Mouse (Mus musculus): ENCODE measurements around the gene Glb1. TPM values are rescaled to one million over a fixed set of nuclear protein-coding genes. Genes with fewer than 3 reads are reported as not detected.

The Glb1 gene
- total and polyA plus RNA-seq, 3 experiments: 12.2 to 20.8 (median 14.8) TPM

GRCm38 (mm10) chr9:114384691-114385090, 16.2 kb upstream of the Glb1 start:
- H3K4me1 ChIP-seq (ENCODE audit: control insufficient read depth, insufficient read depth, low read length): peaks cover 3% of the 10 kb centered on the region; the same call in 1 of the 2 replicates
- H3K4me3 ChIP-seq: no peak overlapping the region
- TF ChIP-seq CTCF (IDR thresholded peaks at IDR 0.05) (no peak), POLR2A (IDR thresholded peaks at IDR 0.05; ENCODE audit: insufficient read depth, low read depth, low read length) (no peak), EP300 (IDR thresholded peaks at IDR 0.05; ENCODE audit: insufficient read depth, low read depth, low read length) (no peak)
- no peak overlapping the region for H3K27ac ChIP-seq
- no peak for DNase-seq
- no peaks in the 10 kb centered on the region for H3K36me3 ChIP-seq (ENCODE audit: control insufficient read depth, insufficient read depth, low read length)
- 91% methylated on average over 24 of the region's 24 CpGs for WGBS
- intact Hi-C loops (cut with DNase I): loop anchor here (10.0 kb wide), 1 partner anchor 400 kb away; no protein-coding TSS in a partner anchor
- H3K79me2 ChIP-seq (replicated peaks; ENCODE audit: control insufficient read depth, insufficient read depth, low read length): no peaks in the 10 kb centered on the region
- no peak overlapping the region for H3K9ac ChIP-seq (ENCODE audit: low read depth, low read length)
- no peaks in the 10 kb centered on the region for H3K27me3 ChIP-seq (ENCODE audit: control insufficient read depth, insufficient read depth, low read length)

GRCm38 (mm10) chr9:114385160-114385559, 15.7 kb upstream of the Glb1 start:
- peaks cover 3% of the 10 kb centered on the region; the same call in 1 of the 2 replicates for H3K4me1 ChIP-seq (ENCODE audit: control insufficient read depth, insufficient read depth, low read length)
- no peaks in the 10 kb centered on the region for H3K36me3 ChIP-seq (ENCODE audit: control insufficient read depth, insufficient read depth, low read length)
- no peak for DNase-seq
- WGBS: 94% methylated on average over 10 of the region's 10 CpGs
- H3K27me3 ChIP-seq (ENCODE audit: control insufficient read depth, insufficient read depth, low read length): no peaks in the 10 kb centered on the region
- H3K79me2 ChIP-seq (replicated peaks; ENCODE audit: control insufficient read depth, insufficient read depth, low read length): no peaks in the 10 kb centered on the region
- no peak overlapping the region for H3K27ac ChIP-seq
- TF ChIP-seq CTCF (IDR thresholded peaks at IDR 0.05) (no peak), EP300 (IDR thresholded peaks at IDR 0.05; ENCODE audit: insufficient read depth, low read depth, low read length) (no peak), POLR2A (IDR thresholded peaks at IDR 0.05; ENCODE audit: insufficient read depth, low read depth, low read length) (no peak)
- no peak overlapping the region for H3K4me3 ChIP-seq
- intact Hi-C loops (cut with DNase I): loop anchor here (10.0 kb wide), 1 partner anchor 400 kb away; no protein-coding TSS in a partner anchor
- H3K9ac ChIP-seq (ENCODE audit: low read depth, low read length): no peak overlapping the region

- H3K36me3 ChIP-seq (ENCODE audit: control insufficient read depth, insufficient read depth, low read length): no peaks in the 10 kb centered on the region
- no peaks in the 10 kb centered on the region for H3K27me3 ChIP-seq (ENCODE audit: control insufficient read depth, insufficient read depth, low read length)
- H3K4me3 ChIP-seq: no peak overlapping the region
- DNase-seq: no peak
- peaks cover 3% of the 10 kb centered on the region; the same call in 1 of the 2 replicates for H3K4me1 ChIP-seq (ENCODE audit: control insufficient read depth, insufficient read depth, low read length)
- H3K27ac ChIP-seq: no peak overlapping the region
- intact Hi-C loops (cut with DNase I): loop anchor here (10.0 kb wide), 1 partner anchor 402 kb away; no protein-coding TSS in a partner anchor
- no peaks in the 10 kb centered on the region for H3K79me2 ChIP-seq (replicated peaks; ENCODE audit: control insufficient read depth, insufficient read depth, low read length)
- H3K9ac ChIP-seq (ENCODE audit: low read depth, low read length): no peak overlapping the region
- no peak for TF ChIP-seq CTCF (IDR thresholded peaks at IDR 0.05)
- no peak for TF ChIP-seq POLR2A (IDR thresholded peaks at IDR 0.05; ENCODE audit: insufficient read depth, low read depth, low read length)
- TF ChIP-seq EP300 (IDR thresholded peaks at IDR 0.05; ENCODE audit: insufficient read depth, low read depth, low read length): no peak
- 56% methylated on average over 6 of the region's 6 CpGs for WGBS
Observed at GRCm38 (mm10) chr9:114387086-114387485, 13.8 kb upstream of the Glb1 start.

GRCm38 (mm10) chr9:114388288-114388687, 12.6 kb upstream of the Glb1 start:
- Histone ChIP-seq H3K4me3 (no peak overlapping the region), H3K9ac (ENCODE audit: low read depth, low read length) (no peak overlapping the region), H3K79me2 (replicated peaks; ENCODE audit: control insufficient read depth, insufficient read depth, low read length) (no peaks in the 10 kb centered on the region), H3K27me3 (ENCODE audit: control insufficient read depth, insufficient read depth, low read length) (no peaks in the 10 kb centered on the region), H3K36me3 (ENCODE audit: control insufficient read depth, insufficient read depth, low read length) (no peaks in the 10 kb centered on the region), H3K4me1 (ENCODE audit: control insufficient read depth, insufficient read depth, low read length) (peaks cover 3% of the 10 kb centered on the region; the same call in 1 of the 2 replicates), H3K27ac (peak overlapping the region; percentile 69; the same call in 1 of the 2 replicates)
- DNase-seq: no peak
- WGBS: 62% methylated on average over 8 of the region's 8 CpGs
- intact Hi-C loops (cut with DNase I): loop anchor here (10.0 kb wide), 1 partner anchor 403 kb away; no protein-coding TSS in a partner anchor
- TF ChIP-seq POLR2A (IDR thresholded peaks at IDR 0.05; ENCODE audit: insufficient read depth, low read depth, low read length): no peak
- TF ChIP-seq CTCF (IDR thresholded peaks at IDR 0.05): no peak

GRCm38 (mm10) chr9:114388701-114389370, 12.0 kb upstream of the Glb1 start:
- DNase-seq: peak in 1 of 2 experiments; percentile 31
- 56% methylated on average over 3 of the region's 3 CpGs for WGBS

GRCm38 (mm10) chr9:114389371-114389904, 11.4 kb upstream of the Glb1 start:
- Histone ChIP-seq H3K9ac (ENCODE audit: low read depth, low read length) (no peak overlapping the region), H3K27me3 (ENCODE audit: control insufficient read depth, insufficient read depth, low read length) (no peaks in the 10 kb centered on the region), H3K27ac (peak overlapping the region; percentile 69), H3K4me1 (ENCODE audit: control insufficient read depth, insufficient read depth, low read length) (peaks cover 3% of the 10 kb centered on the region; the same call in 1 of the 2 replicates), H3K79me2 (replicated peaks; ENCODE audit: control insufficient read depth, insufficient read depth, low read length) (no peaks in the 10 kb centered on the region), H3K36me3 (ENCODE audit: control insufficient read depth, insufficient read depth, low read length) (no peaks in the 10 kb centered on the region), H3K4me3 (no peak overlapping the region; the same call in 1 of the 2 replicates)
- intact Hi-C loops (cut with DNase I): loop anchor here (10.0 kb wide), 1 partner anchor 405 kb away; no protein-coding TSS in a partner anchor
- 77% methylated on average over 8 of the region's 8 CpGs for whole genome bisulfite sequencing
- peak in 1 of 2 experiments; percentile 18 for DNase-seq
- TF ChIP-seq POLR2A (IDR thresholded peaks at IDR 0.05; ENCODE audit: insufficient read depth, low read depth, low read length): no peak
- peak; percentile 61 for TF ChIP-seq CTCF (IDR thresholded peaks at IDR 0.05)

More at GRCm38 (mm10) chr9:114388701-114389370, 12.0 kb upstream of the Glb1 start:
- Histone ChIP-seq H3K4me1 (ENCODE audit: control insufficient read depth, insufficient read depth, low read length) (peaks cover 3% of the 10 kb centered on the region; the same call in 1 of the 2 replicates), H3K36me3 (ENCODE audit: control insufficient read depth, insufficient read depth, low read length) (no peaks in the 10 kb centered on the region), H3K4me3 (no peak overlapping the region), H3K79me2 (replicated peaks; ENCODE audit: control insufficient read depth, insufficient read depth, low read length) (no peaks in the 10 kb centered on the region), H3K27ac (peak overlapping the region; percentile 69), H3K27me3 (ENCODE audit: control insufficient read depth, insufficient read depth, low read length) (no peaks in the 10 kb centered on the region), H3K9ac (ENCODE audit: low read depth, low read length) (no peak overlapping the region)
- no peak for TF ChIP-seq EP300 (IDR thresholded peaks at IDR 0.05; ENCODE audit: insufficient read depth, low read depth, low read length)
- TF ChIP-seq CTCF (IDR thresholded peaks at IDR 0.05): no peak
- intact Hi-C loops (cut with DNase I): loop anchor here (10.0 kb wide), 1 partner anchor 404 kb away; no protein-coding TSS in a partner anchor

All from heart, adult 2 months (tissue).